Mouse (Mus musculus) forebrain, embryonic 14.5 days (tissue): ENCODE measurements at regions not wholly inside any gene's neighbourhood (a gene's known extent, or its start where the extent isn't known, plus 50 kb on each side); places are given as distances from the start of the nearest gene placed in this dataset.
A peak's percentile ranks its signal among the peaks of the same experiment; 100 is the strongest.

Source experiments
- ATAC-seq: fragments of 200-750 bp; cut with Nextera tagmentation; 2 replicates; pipeline ENCODE4 v1.8.0; 2017; ENCODE audit warnings: mild to moderate bottlenecking, moderate library complexity
- DNase-seq: peaks from one replicate; pipeline ENCODE4 v3.0.0-alpha.2; 2015; ENCODE audit warnings: low spot score
- H3K27ac ChIP-seq: fragments of 300-500 bp; sonication (generic); 2 replicates; pipeline ENCODE4 v1.5.1; 2014; ENCODE audit warnings: low read depth, mild to moderate bottlenecking, control low read depth, low read length, moderate library complexity
- H3K27me3 ChIP-seq: fragments of 300-500 bp; sonication (generic); replicated peaks from 2 replicates; pipeline ENCODE4 v1.6.1; 2014; ENCODE audit warnings: low read length, control low read depth, mixed read lengths; ENCODE audit not compliant: control insufficient read depth, insufficient read depth
- H3K36me3 ChIP-seq: fragments of 300-500 bp; sonication (generic); 2 replicates; pipeline ENCODE4 v1.6.1; 2014; ENCODE audit warnings: low read length, control low read depth; ENCODE audit not compliant: control insufficient read depth, insufficient read depth
- H3K4me1 ChIP-seq: fragments of 300-500 bp; sonication (generic); 2 replicates; pipeline ENCODE4 v1.6.1; 2014; ENCODE audit warnings: antibody characterized with exemption, low read length, control low read depth; ENCODE audit not compliant: control insufficient read depth, insufficient read depth
- H3K4me2 ChIP-seq: fragments of 300-500 bp; sonication (generic); 2 replicates; pipeline ENCODE4 v1.6.1; 2014; ENCODE audit warnings: mild to moderate bottlenecking, control low read depth, low read length
- H3K4me3 ChIP-seq: fragments of 300-500 bp; sonication (generic); 2 replicates; pipeline ENCODE4 v1.5.1; 2014; ENCODE audit warnings: low read depth, low read length, control low read depth
- H3K9ac ChIP-seq: fragments of 300-500 bp; sonication (generic); 2 replicates; pipeline ENCODE4 v1.6.1; 2014; ENCODE audit warnings: mild to moderate bottlenecking, low read length, control low read depth, moderate library complexity
- H3K9me3 ChIP-seq: fragments of 300-500 bp; sonication (generic); replicated peaks from 2 replicates; pipeline ENCODE4 v1.6.1; 2016; ENCODE audit warnings: low read length, control low read depth, mixed read lengths; ENCODE audit not compliant: control insufficient read depth
- WGBS: fragments of 180-500 bp; shearing (Covaris S2); extraction: QIAGEN DNeasy Blood & Tissue Kit; methylation state at CpG from one replicate; pipeline ENCODE4 v1.1.7; 2014; 5-methylcytosine and 5-hydroxymethylcytosine counted together

DNA sequence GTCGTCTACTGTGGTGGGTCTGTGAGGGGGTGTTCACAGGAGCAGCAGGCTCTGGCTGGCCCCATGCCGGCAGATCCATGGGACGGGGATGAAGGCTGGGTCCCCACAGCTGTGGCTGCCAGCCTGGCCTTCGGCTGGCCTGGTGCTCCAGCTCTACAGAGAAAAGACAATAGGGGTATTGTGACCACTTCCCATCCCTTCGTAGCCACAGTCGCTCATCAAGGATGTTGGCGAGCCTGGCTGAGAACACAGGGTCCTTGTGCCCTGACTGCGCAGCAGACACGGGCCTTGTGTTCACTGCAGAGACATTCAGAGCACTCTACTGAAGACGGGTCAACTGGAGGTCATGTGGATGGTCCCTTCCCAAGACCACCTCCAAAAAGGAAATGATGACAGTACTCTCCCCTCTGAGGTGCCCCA, 102.4 kb upstream of the 1700021F07Rik start:
- Histone ChIP-seq H3K9ac (no peak overlapping the region), H3K27ac (no peak overlapping the region), H3K4me1 (no peaks in the 10 kb centered on the region; the same call in 1 of the 2 replicates), H3K27me3 (no peaks in the 10 kb centered on the region), H3K9me3 (no peaks in the 10 kb centered on the region), H3K4me3 (no peak overlapping the region), H3K36me3 (no peaks in the 10 kb centered on the region), H3K4me2 (no peak overlapping the region)
- WGBS = 56% methylated on average over 10 of the region's 10 CpGs
- DNase-seq (no peak), ATAC-seq (no peak)

GRCm38 (mm10) chr2:173420481-173420880, 101.9 kb upstream of the 1700021F07Rik start:
- no peak overlapping the region for H3K4me2 ChIP-seq
- H3K9me3 ChIP-seq = no peaks in the 10 kb centered on the region
- no peaks in the 10 kb centered on the region for H3K36me3 ChIP-seq
- 78% methylated on average over 5 of the region's 5 CpGs for WGBS
- ATAC-seq = no peak
- no peak overlapping the region for H3K27ac ChIP-seq
- DNase-seq = no peak
- no peaks in the 10 kb centered on the region for H3K27me3 ChIP-seq
- no peak overlapping the region for H3K9ac ChIP-seq
- H3K4me1 ChIP-seq = no peaks in the 10 kb centered on the region
- H3K4me3 ChIP-seq = no peak overlapping the region

GRCm38 (mm10) chr2:173424875-173425274, 97.5 kb upstream of the 1700021F07Rik start:
- no peak overlapping the region for H3K27ac ChIP-seq
- no peak overlapping the region for H3K4me2 ChIP-seq
- no peaks in the 10 kb centered on the region for H3K9me3 ChIP-seq
- H3K27me3 ChIP-seq = no peaks in the 10 kb centered on the region
- H3K4me1 ChIP-seq = peaks cover 3% of the 10 kb centered on the region; the same call in 1 of the 2 replicates
- whole genome bisulfite sequencing = 88% methylated on average over 7 of the region's 7 CpGs
- no peaks in the 10 kb centered on the region for H3K36me3 ChIP-seq
- no peak overlapping the region for H3K9ac ChIP-seq
- ATAC-seq = no peak
- H3K4me3 ChIP-seq = no peak overlapping the region
- DNase-seq = no peak

DNA sequence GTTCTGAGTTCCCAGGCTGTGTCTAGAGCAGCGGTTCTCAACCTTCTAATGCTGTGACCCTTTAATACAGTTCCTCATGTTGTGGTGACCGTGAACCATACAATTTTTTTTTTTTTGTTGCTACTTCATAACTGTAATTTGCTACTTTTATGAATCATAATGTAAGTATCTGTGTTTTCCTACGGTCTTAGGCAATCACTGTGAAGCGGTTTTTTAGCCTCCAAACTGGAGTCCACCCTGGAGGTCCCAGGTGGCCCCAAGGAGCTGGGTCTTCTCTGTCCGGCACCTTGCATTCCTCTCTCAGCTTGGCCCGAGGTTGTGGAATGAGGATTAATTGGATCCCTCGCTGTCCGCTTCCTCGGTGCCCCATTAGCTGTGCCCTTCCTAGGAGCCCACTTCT, 96.6 kb upstream of the 1700021F07Rik start:
- Histone ChIP-seq H3K27ac (no peak overlapping the region), H3K9me3 (no peaks in the 10 kb centered on the region), H3K4me3 (no peak overlapping the region), H3K27me3 (no peaks in the 10 kb centered on the region), H3K9ac (no peak overlapping the region), H3K36me3 (no peaks in the 10 kb centered on the region), H3K4me2 (no peak overlapping the region), H3K4me1 (peaks cover 3% of the 10 kb centered on the region; the same call in 1 of the 2 replicates)
- WGBS = 87% methylated on average over 9 of the region's 9 CpGs
- DNase-seq (no peak), ATAC-seq (no peak; the same call in 1 of the 2 replicates)

- Histone ChIP-seq H3K4me2 (no peak overlapping the region), H3K27ac (no peak overlapping the region)
Observed at GRCm38 (mm10) chr2:173426191-173427065, 96.0 kb upstream of the 1700021F07Rik start.

DNA sequence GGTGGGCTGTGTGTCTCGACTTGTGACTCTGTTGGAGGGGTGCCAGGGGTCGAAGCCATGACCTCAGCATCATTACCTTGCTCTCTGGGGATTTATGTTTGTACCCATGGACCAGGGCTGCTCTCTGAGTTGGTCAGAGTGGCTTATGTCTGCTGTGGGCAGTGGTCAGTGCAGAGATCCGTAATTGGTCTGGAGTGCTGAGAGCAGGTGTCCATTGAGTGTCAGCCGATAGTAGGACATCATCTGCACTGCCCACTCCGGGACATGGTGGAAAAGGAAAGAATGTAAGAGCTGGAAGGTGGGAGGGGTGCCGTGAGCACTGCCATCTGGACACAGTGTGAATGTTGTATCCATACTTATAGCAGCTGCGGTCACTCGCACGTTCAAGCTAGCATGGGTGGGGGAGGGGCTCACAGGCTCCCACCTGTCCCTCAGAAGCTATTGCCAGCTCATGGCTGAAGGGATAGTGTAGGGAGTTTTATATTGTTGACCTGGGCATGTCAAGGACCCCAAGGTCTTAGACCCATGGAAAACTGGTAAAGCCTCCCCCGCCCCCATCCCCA, 94.4 kb upstream of the 1700021F07Rik start:
- WGBS = 88% methylated on average over 10 of the region's 10 CpGs
- Histone ChIP-seq H3K36me3 (no peaks in the 10 kb centered on the region), H3K4me3 (no peak overlapping the region), H3K4me2 (no peak overlapping the region), H3K4me1 (peaks cover 3% of the 10 kb centered on the region; the same call in 1 of the 2 replicates), H3K9ac (no peak overlapping the region), H3K27me3 (no peaks in the 10 kb centered on the region), H3K27ac (no peak overlapping the region), H3K9me3 (no peaks in the 10 kb centered on the region)
- peak; percentile 34 for DNase-seq
- ATAC-seq = no peak

More at GRCm38 (mm10) chr2:173426191-173427065, 96.0 kb upstream of the 1700021F07Rik start:
- Histone ChIP-seq H3K9me3 (no peaks in the 10 kb centered on the region), H3K27me3 (no peaks in the 10 kb centered on the region), H3K4me3 (no peak overlapping the region), H3K9ac (no peak overlapping the region), H3K36me3 (no peaks in the 10 kb centered on the region), H3K4me1 (peaks cover 3% of the 10 kb centered on the region; the same call in 1 of the 2 replicates)
- WGBS = 59% methylated on average over 16 of the region's 16 CpGs
- ATAC-seq = peak; percentile 46; the same call in 1 of the 2 replicates
- no peak for DNase-seq

GRCm38 (mm10) chr2:173431841-173432240, 90.5 kb upstream of the 1700021F07Rik start:
- WGBS = 50% methylated on average over 5 of the region's 5 CpGs
- DNase-seq (no peak), ATAC-seq (no peak)
- H3K4me3 ChIP-seq = no peak overlapping the region
- no peak overlapping the region for H3K27ac ChIP-seq
- no peaks in the 10 kb centered on the region for H3K9me3 ChIP-seq
- H3K4me2 ChIP-seq = no peak overlapping the region
- H3K36me3 ChIP-seq = no peaks in the 10 kb centered on the region
- no peak overlapping the region for H3K9ac ChIP-seq
- no peaks in the 10 kb centered on the region for H3K27me3 ChIP-seq
- no peaks in the 10 kb centered on the region for H3K4me1 ChIP-seq

GRCm38 (mm10) chr2:173432258-173432657, 90.1 kb upstream of the 1700021F07Rik start:
- no peak for DNase-seq
- no peak overlapping the region for H3K27ac ChIP-seq
- WGBS = 56% methylated on average over 3 of the region's 3 CpGs
- H3K9me3 ChIP-seq = no peaks in the 10 kb centered on the region
- H3K4me3 ChIP-seq = no peak overlapping the region
- no peaks in the 10 kb centered on the region for H3K36me3 ChIP-seq
- no peak overlapping the region for H3K4me2 ChIP-seq
- H3K4me1 ChIP-seq = no peaks in the 10 kb centered on the region
- no peak for ATAC-seq
- no peaks in the 10 kb centered on the region for H3K27me3 ChIP-seq
- no peak overlapping the region for H3K9ac ChIP-seq
